Mouse (Mus musculus) WW6 (cell line): ENCODE data around the gene Zfp445.
A peak's percentile ranks its signal among the peaks of the same experiment; 100 is the strongest.
"Not testable (repeated sequence)": the region's sequence is repeated elsewhere in the genome, so short reads cannot be mapped to it uniquely, and the experiment has no call there.

Experiments
- DNase-seq: peaks from one replicate; pipeline ENCODE4 v3.0.0-alpha.2; 2013; ENCODE audit warnings: low read depth, low spot score

Zfp445 gene

DNA sequence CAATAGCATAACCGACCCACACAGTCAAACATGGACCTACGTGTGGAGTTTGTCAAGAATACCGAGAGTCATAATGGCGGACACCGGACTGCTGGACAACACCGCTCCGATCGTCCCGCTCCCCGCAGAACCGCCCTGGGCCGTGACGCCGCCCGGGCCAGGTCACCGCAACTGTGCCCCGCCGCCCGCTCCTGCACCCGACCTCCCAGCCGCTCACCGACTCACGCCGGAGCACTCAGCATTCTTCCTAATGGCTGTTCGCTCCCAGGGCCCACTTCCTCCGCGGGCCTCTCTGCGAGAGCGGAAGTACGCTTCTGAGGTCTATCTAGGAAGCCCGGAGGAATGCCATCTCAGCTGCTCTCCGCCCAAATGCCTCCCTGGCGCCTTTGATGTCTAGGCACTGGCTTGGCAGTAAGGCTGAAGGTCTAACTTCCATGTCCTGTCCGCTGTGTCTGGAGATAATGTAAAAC, at the start of gene Zfp445:
TSS of gene Zfp445 (minus strand) at position 310 of the 470 bp plus-strand sequence.
- peak; percentile 59 for DNase-seq

GRCm38 (mm10) chr9:122902717-122903535, 37.1 kb upstream of the Zfp445 start:
- peak; percentile 46 for DNase-seq

- no peak for DNase-seq
Measured at GRCm38 (mm10) chr9:122901047-122901446, 35.2 kb upstream of the Zfp445 start.

GRCm38 (mm10) chr9:122886372-122887179, 20.8 kb upstream of the Zfp445 start:
- no peak for DNase-seq

DNA sequence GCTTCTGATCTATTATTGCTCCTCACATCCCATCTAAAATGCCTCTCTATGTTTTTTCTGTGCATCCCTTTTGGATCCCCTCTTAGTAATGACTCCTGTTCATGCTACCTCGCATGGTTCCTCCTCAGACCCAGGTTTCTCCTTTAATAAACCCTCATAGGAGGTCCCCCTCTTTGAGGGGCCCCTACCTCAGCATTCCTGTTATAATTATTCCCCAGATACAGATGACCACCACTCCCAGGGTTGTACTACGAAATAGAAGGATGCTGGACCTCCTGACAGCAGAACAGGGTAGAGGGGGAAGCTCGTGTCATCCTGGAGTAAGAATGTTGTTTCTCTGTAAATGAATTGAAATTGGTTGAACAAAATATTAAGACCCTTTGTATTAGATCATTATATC, 19.6 kb upstream of the Zfp445 start, which contains the start of gene Zkscan7:
TSS of gene Zkscan7 (plus strand) at position 301 of the 400 bp plus-strand sequence.
- DNase-seq, result no peak

- DNase-seq, result no peak
Measured at GRCm38 (mm10) chr9:122875145-122875544, 9.3 kb upstream of the Zfp445 start.

DNA sequence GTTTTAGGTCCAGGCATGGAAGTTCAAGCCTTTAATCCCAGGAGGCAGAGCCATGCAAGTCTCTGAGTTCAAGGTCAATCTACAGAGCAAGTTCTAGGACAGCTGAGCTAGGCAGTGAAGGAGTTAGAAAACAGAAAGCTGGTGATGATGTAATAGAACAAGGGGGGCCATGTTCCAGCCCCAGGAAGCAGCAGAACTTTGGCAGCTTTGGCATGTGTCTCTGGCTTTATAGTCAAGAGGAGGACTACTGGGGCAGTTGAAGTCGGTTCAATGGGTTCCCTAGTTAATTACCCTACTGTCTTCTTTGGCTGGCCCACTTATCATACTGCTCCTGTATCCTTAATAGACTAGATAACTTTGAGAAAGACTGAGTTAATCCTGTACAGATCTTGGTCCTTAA, 8.8 kb upstream of the Zfp445 start:
- no peak for DNase-seq

DNA sequence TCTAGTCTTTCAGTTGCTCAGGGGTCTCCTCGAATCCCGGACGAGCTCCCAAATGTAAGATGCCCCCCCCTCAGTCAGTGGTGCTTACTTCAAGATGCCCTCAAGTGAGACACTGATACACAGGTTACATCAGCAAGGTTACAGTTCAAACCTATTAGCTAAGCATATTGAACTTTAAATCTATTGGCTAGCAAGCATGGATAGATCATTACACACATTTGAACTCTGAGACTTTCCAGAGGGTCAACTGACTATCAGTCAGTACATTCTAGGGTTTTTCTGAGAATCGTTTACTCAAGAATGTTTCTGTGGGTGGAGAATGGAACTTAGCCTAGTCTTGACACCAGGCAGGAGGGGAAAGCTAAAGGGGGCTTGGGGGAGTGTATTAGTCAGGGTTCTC, 6.8 kb upstream of the Zfp445 start:
- no peak for DNase-seq

DNA sequence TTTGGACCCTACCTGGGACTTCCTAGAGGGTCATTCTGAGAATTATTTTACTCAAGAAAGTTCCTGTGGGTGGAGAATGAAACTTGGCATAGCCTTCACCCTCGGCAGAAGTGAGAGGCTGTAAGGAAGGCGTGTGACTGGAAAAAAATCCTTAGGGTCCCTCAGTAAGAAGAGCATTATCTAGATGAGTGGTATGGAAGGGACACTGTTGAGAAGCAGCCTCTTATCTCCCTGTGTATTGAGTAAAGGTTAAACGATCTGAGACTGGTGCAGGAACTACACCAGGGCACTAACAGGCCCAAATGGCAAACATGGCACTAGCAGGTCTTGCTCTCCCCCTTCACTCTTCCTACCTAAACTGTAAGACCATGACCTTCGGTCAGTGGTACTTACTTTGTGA, 386 bp upstream of the Zfp445 start:
- DNase-seq, result no peak

DNA sequence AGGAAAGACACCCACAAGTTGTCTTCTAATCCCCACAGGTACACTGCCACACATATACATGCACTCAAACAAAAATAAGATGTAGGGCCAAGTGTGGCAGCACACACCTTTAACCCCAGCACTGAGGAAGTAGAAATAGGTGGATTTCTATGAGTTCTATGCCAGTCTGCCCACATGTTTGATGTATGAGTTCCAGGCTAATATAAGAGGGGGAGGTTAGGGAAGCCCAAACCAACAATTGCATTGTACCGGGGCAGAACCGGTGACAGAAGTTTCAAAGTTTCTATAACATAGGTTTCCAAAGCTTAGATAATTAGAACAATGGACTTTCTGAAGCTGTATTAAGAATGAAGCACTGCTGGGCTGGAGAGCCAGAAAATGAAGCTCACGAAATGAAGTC, 958 bp downstream of the Zfp445 start:
- DNase-seq, result no peak

GRCm38 (mm10) chr9:122863731-122864130, 2.1 kb downstream of the Zfp445 start:
- no peak for DNase-seq

DNA sequence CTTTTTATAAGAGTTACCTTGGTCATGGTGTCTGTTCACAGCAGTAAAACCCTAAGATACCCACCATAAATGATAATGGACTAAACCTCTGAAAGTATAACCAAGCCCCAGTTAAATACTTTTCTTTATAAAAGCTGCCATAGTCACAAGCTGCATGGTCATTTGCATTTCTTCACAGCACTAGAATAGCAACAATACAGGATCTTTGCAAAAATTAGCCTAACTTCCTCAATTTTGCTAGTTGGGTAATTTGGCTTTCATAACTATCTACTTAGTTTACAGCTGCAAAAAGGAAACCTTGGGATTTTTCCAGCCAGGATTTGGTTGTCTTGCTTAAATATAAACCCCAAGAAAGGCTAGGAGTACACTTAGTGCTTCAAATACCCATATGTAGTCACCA, 5.1 kb downstream of the Zfp445 start:
- no peak for DNase-seq

DNA sequence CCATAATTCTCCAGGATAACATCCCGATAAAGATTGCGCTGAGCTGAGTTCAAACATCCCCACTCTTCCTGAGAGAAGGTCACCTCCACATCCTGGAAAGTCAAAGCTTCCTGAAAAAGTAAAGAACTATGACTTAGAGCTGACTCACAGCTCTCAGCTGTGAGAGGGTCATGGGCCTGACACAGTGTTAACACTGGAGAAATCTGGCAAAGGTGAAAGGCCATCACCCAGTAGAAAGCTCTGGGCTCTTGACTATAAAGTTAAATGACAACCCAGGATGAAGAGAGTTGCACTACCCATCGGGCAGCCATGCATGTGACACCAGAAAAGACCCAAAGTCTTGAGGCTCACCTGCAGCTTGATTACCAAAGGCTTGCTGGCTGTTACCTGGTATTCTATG, 9.1 kb downstream of the Zfp445 start:
- DNase-seq, result no peak

DNA sequence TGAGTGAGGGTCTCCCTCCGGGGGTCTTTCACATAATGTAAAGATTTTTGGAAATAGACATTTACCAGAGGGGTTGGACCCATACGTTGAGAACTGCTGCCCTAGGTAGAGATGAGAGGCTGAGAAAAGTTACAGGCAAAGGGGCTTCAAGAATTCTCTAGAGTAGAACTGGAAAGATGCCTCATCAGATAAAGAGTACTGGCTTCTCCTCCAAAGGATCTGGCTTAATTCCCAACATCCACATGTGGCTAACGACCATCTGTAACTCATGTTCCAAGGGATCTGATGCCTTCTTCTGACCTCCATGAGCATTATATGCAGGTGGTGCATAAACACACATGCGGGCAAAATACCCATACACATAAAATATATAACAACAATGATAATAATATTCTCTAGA, 10.2 kb downstream of the Zfp445 start:
- no peak for DNase-seq

DNA sequence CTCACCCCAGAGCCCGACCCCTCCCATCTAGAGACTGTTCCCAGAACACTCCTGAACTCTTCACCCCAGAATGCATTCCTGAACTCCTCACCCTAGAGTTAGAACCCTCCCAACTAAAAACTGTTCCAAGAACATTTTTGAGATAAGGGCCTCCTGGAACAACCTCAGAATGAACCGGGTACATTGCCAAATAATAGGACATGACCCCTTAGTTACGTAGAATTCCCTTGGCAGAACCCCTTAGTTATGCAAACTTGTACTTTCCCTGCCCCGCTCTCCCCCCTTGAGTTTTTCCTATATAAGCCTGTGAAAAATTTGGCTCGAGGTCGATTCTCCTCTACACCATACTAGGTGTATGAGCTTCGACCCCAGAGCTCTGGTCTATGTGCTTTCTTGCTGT, 10.7 kb downstream of the Zfp445 start:
- DNase-seq, result not testable (repeated sequence)

- no peak for DNase-seq
Measured at GRCm38 (mm10) chr9:122854526-122854925, 11.3 kb downstream of the Zfp445 start.

DNA sequence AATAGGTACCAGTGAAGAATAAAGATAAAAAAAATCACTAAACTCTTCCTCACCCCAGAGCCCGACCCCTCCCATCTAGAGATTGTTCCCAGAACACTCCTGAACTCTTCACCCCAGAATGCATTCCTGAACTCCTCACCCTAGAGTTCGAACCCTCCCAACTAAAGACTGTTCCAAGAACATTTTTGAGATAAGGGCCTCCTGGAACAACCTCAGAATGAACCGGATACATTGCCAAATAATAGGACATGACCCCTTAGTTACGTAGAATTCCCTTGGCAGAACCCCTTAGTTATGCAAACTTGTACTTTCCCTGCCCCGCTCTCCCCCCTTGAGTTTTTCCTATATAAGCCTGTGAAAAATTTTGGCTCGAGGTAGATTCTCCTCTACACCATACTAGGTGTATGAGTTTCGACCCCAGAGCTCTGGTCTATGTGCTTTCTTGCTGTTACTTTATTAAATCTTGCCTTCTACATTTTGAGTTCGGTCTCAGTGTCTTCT, 17.9 kb downstream of the Zfp445 start:
- not testable (repeated sequence) for DNase-seq

DNA sequence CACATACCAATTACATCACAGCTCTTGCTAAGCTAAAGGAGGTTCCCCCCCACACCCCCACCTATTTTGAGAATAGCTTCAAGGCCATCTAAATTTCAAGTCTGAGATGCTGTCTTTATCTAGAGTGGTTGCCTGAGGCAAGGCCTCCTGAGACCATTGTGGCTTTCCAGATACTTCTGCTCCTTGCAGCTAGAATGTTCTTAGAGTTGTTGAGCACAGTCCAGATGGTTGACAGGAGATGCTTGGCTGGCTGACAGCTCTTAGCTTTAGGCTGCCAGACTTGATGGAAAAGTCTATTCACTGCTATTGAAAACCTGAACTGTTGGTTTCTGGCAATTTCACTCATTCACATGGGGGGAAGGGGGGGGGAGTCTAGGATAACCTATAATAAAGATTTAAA, 19.6 kb downstream of the Zfp445 start:
- no peak for DNase-seq

GRCm38 (mm10) chr9:122845621-122846020, 20.2 kb downstream of the Zfp445 start:
- DNase-seq, result no peak

- no peak for DNase-seq
Measured at GRCm38 (mm10) chr9:122843760-122844159, 22.0 kb downstream of the Zfp445 start, which contains the start of gene Gm35549. Gm35549 (minus strand) TSS chr9:122844035.

DNA sequence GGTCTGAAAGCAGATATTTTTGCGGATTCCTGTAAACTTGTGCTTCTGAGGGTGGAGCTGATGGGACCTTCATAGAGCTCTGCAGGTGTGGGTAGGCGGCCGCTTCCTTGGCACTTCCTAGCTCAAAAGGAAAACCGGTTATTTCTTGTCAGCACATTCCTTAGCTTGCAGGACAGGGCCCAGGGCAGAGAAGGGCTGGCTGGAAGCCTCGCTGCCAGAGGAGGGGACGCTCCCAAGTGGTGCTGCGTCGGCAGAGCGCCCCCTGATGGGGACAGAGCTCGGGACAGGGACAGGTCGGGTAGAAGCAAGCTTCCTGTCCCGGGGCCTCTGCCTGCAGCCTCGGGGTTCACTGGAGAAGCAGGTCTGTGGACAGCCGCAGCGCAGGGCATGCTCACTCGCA, 28.1 kb downstream of the Zfp445 start:
- DNase-seq, result peak; percentile 61

DNA sequence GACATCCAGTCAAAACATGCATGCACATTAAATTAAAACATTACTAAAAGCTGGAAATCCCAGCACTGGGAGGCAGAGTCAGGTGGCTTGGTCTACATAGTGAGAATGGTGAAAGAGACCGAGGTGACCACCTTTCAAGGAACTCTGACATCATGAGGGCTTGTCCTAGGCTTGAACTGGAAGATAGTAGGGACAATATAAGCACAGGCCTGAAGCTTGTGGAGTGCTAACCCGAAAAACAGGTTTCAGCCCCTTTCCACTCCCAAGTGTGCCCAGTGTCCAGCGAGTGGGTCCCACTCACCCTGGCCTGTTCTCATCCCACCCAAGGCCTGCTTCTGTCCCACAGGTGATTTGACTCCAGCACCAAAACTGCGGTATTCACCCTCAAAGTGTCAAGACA, 28.6 kb downstream of the Zfp445 start:
- DNase-seq, result no peak
